Mouse (Mus musculus): ENCODE data around the gene Tcf3. TPM values are rescaled to one million over a fixed set of nuclear protein-coding genes. Genes with fewer than 3 reads are reported as not detected.
A peak's percentile ranks its signal among the peaks of the same experiment; 100 is the strongest.

Tcf3 gene
- polyA plus RNA-seq, 1 experiment: 25.5 TPM

DNA sequence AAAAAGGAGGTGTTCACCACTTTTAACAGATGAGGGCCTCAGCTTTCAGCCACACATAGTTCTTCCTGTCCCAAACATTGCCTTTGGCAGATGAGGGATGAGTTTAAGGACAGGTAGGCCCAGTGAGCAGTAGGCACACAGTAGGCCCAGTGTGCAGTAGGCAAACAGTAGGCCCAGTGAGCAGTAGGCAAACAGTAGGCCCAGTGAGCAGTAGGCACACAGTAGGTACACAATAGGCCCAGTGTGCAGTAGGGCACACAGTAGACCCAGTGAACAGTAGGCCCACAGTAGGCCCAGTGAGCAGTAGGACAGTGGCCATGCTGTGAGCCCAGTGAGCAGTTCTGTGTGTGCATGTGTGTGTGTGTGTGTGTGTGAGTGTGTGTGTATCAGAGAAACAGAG, 6.6 kb upstream of the Tcf3 start:
- Histone ChIP-seq H3K4me3 (ENCODE audit: insufficient read depth, low read length) (no peak overlapping the region), H3K27ac (ENCODE audit: insufficient read depth, low read depth, low read length) (no peak overlapping the region), H3K4me1 (ENCODE audit: control insufficient read depth, insufficient read depth, low read length) (no peaks in the 10 kb centered on the region)
- TF ChIP-seq CTCF (IDR thresholded peaks at IDR 0.05; ENCODE audit: low read depth, low read length): no peak
- no peak for TF ChIP-seq POLR2A (IDR thresholded peaks at IDR 0.05; ENCODE audit: borderline replicate concordance, low read depth, low read length)

DNA sequence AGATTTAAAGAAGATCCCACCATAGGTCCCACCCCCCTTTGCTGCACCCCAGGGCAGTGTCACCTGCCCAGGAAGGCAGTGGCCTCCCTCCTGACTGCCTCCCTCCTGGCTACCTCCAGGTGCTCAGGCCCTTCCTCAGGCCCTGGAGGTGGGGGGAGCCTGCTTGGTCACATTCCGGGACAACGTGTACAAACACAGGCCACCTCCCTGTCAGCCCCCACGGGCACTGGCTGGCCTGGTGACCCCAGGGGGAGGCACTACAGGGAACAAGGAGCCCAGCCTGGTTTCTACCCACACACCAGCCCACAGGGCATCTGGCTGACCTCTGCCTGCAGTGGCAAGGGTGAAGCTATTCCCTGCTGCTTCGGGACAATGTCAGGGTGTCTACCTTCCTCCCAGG, 4.5 kb upstream of the Tcf3 start:
- Histone ChIP-seq H3K4me1 (ENCODE audit: control insufficient read depth, insufficient read depth, low read length) (no peaks in the 10 kb centered on the region), H3K27ac (ENCODE audit: insufficient read depth, low read depth, low read length) (no peak overlapping the region)
- TF ChIP-seq CTCF (IDR thresholded peaks at IDR 0.05; ENCODE audit: low read depth, low read length) (no peak), POLR2A (IDR thresholded peaks at IDR 0.05; ENCODE audit: borderline replicate concordance, low read depth, low read length) (no peak)

DNA sequence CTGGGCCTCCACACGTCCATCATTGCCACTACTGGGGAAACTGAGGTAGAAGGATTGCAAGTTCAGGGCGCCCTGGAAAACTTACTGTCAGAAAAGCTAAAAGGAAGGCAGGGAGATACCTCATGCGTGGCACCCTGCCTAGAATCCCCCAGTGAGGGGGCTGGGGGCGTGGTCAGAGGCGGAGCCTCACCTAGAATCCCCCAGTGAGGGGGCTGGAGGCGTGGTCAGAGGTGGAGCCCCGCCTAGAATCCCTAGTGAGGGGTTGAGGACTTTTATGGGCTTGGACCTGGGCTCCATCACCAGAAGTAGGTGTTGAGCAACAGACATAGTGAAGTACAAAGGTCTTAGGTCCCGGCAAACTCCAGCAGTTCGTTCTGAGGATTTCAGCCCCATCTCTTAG, 2.8 kb upstream of the Tcf3 start:
- Histone ChIP-seq H3K4me3 (ENCODE audit: insufficient read depth, low read length) (no peak overlapping the region), H3K4me1 (ENCODE audit: control insufficient read depth, insufficient read depth, low read length) (peaks cover 3% of the 10 kb centered on the region), H3K27ac (ENCODE audit: insufficient read depth, low read depth, low read length) (no peak overlapping the region)
- TF ChIP-seq CTCF (IDR thresholded peaks at IDR 0.05; ENCODE audit: low read depth, low read length): no peak
- TF ChIP-seq POLR2A (IDR thresholded peaks at IDR 0.05; ENCODE audit: borderline replicate concordance, low read depth, low read length): no peak

More for the DNA sequence above, 4.5 kb upstream of the Tcf3 start:
- no peak overlapping the region for H3K4me3 ChIP-seq (ENCODE audit: insufficient read depth, low read length)

DNA sequence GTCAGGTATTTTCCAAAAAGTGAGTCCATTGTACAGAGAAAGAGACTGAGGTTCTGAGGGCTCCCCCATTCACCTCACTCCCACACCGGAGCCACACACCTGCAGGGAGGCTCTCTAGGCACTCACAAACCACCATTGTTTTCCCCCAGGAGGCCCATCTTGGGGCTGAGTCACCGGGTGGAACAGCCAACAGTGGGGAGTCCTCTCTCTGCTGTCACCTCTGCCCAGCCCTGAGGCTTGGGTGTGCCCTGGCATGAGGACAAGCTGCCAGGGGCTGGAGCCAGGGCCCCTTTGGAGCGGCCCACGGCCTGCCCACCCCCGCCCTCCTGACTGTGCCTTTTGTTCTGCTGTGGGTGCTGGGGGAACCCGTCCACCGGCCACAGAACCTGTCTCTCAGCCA, 2.3 kb upstream of the Tcf3 start:
- no peak overlapping the region for H3K4me3 ChIP-seq (ENCODE audit: insufficient read depth, low read length)
- peaks cover 3% of the 10 kb centered on the region for H3K4me1 ChIP-seq (ENCODE audit: control insufficient read depth, insufficient read depth, low read length)
- H3K27ac ChIP-seq (ENCODE audit: insufficient read depth, low read depth, low read length): no peak overlapping the region
- TF ChIP-seq CTCF (IDR thresholded peaks at IDR 0.05; ENCODE audit: low read depth, low read length): no peak
- no peak for TF ChIP-seq POLR2A (IDR thresholded peaks at IDR 0.05; ENCODE audit: borderline replicate concordance, low read depth, low read length)

DNA sequence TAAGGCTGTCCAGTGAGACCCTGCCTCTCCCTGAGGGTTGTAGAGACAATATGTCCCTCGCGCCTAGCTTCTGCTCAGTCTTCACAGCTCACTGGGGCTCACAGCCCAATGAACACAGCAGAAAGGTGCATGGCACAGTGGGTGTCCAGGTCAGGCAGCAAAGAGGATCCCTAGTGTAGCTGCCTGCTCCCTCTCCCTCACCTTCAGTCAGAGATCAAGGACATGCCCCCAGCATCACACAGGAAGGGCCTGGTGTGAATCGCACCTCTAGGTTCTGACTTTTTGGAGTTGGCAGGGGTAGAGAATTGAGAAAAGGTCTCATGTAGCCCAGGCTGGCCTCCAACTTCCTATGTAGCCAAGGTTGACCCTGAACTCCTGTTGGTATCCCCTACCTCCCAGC, 1.4 kb upstream of the Tcf3 start:
- Histone ChIP-seq H3K27ac (ENCODE audit: insufficient read depth, low read depth, low read length) (no peak overlapping the region), H3K4me3 (ENCODE audit: insufficient read depth, low read length) (no peak overlapping the region), H3K4me1 (ENCODE audit: control insufficient read depth, insufficient read depth, low read length) (peaks cover 3% of the 10 kb centered on the region)
- TF ChIP-seq POLR2A (IDR thresholded peaks at IDR 0.05; ENCODE audit: borderline replicate concordance, low read depth, low read length): no peak
- no peak for TF ChIP-seq CTCF (IDR thresholded peaks at IDR 0.05; ENCODE audit: low read depth, low read length)

DNA sequence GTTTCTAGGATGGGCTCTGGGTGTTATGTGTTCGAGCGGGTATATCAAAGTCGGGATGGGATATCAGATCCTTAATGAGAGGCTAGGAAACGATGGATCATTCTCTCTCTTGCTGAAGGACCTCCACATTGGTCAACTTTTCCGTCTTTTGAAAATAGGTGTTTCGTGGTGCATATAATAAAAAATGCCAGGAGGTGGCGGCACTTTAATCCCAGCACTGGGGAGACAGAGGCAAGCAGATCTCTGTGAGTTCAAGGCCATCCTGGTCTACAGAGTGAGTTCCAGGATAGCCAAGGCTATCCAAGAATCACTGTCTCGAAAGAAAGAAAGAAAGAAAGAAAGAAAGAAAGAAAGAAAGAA, 766 bp upstream of the Tcf3 start:
- peak overlapping the region; percentile 33 for H3K27ac ChIP-seq (ENCODE audit: insufficient read depth, low read depth, low read length)
- no peak for TF ChIP-seq CTCF (IDR thresholded peaks at IDR 0.05; ENCODE audit: low read depth, low read length)
- no peak for TF ChIP-seq POLR2A (IDR thresholded peaks at IDR 0.05; ENCODE audit: borderline replicate concordance, low read depth, low read length)
- peaks cover 3% of the 10 kb centered on the region for H3K4me1 ChIP-seq (ENCODE audit: control insufficient read depth, insufficient read depth, low read length)
- H3K4me3 ChIP-seq (ENCODE audit: insufficient read depth, low read length): peak overlapping the region; percentile 52

DNA sequence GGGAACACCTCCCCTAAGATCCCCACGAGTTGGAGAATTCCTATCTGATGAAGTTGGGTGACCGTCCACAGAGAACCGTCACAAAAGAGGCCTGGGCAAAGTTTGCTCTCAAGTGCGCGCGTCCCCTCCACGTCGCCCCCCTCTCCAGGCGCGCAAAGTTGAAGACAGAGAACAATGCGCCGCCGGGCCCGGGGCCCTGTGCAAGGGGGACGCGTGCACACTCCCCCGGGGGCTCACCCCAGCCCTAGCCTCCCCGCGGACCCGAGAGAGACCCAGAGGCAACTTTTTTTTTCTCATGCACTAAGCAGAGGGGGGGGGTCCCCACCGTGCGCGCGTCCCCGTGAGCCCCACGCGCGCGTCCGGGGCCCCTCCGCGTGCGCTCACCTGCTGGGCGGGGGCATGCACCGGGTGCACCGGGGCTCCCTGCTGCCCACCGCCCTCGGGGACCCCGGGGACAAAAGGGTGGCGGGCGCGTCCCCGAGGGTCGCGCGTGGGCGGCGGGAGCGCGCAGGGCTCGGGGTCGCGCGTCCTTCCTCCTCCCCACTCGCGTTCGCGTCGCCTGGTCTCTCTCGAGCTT, 423 bp downstream of the Tcf3 start:
- H3K4me1 ChIP-seq (ENCODE audit: control insufficient read depth, insufficient read depth, low read length): peaks cover 3% of the 10 kb centered on the region
- TF ChIP-seq CTCF (IDR thresholded peaks at IDR 0.05; ENCODE audit: low read depth, low read length): no peak
- no peak for TF ChIP-seq POLR2A (IDR thresholded peaks at IDR 0.05; ENCODE audit: borderline replicate concordance, low read depth, low read length)
- peak overlapping the region; percentile 95 for H3K4me3 ChIP-seq (ENCODE audit: insufficient read depth, low read length)
- H3K27ac ChIP-seq (ENCODE audit: insufficient read depth, low read depth, low read length): peak overlapping the region; percentile 50; the same call in 1 of the 2 replicates

DNA sequence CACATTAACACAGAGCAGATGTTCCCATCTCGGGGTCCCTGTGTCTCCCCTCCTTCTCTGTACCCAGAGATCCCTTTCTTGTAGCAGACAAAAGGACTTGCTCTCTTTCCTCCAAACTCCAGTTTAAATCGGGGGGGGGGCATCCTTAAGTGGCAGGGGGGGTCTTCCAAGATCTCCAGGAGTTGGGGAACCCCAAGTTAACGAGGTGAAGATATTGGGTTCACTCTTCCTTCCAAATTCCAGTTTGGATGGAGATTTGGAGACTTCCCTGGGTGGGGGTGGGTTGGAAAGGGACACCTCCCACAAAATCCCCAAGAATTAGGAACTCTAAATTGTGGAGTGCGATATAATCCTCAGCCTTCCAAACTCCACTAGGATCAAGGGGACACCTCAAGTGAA, 1.1 kb downstream of the Tcf3 start:
- Histone ChIP-seq H3K4me3 (ENCODE audit: insufficient read depth, low read length) (peak overlapping the region; percentile 95), H3K27ac (ENCODE audit: insufficient read depth, low read depth, low read length) (no peak overlapping the region), H3K4me1 (ENCODE audit: control insufficient read depth, insufficient read depth, low read length) (peaks cover 3% of the 10 kb centered on the region)
- TF ChIP-seq CTCF (IDR thresholded peaks at IDR 0.05; ENCODE audit: low read depth, low read length) (no peak), POLR2A (IDR thresholded peaks at IDR 0.05; ENCODE audit: borderline replicate concordance, low read depth, low read length) (no peak)

DNA sequence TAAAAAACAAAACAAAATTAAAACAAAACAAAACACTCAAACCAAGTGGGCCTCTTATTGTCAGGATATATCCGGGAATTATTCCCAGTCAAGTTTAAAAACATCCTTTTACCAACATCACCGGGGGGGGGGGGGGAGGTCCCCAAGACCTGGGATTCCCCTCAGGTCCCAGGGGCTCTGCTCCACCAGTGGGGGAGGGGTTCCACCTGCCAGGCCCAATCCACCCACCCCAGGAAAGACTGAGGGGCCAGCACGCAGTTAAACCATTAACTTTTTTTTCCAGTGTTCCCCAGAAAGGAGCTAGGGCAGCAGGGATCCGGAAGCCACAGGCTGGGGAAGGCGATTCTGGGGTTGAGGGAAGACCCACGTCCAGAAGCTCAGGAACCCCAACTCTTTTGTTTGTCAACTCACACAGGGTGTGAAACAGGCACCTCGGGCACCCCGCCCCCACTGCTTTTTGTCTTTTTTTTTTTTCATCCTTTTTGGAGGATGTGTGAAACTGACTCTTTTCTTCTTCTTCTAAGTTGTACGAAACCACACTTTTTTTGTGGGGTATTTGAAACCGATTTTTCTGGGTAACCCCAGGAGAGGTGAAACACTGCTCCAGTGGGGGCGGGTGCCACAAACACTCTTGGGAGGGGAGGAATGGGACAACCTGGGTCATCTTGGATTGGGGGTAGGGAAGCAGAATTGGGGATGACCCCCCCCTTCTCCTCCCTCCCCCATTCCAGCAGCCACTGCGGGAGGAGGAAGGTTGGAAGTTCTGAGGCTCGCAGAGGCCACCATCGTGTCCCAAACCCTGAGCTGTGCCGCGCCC, 1.7 kb downstream of the Tcf3 start:
- Histone ChIP-seq H3K27ac (ENCODE audit: insufficient read depth, low read depth, low read length) (no peak overlapping the region), H3K4me1 (ENCODE audit: control insufficient read depth, insufficient read depth, low read length) (peaks cover 3% of the 10 kb centered on the region), H3K4me3 (ENCODE audit: insufficient read depth, low read length) (peak overlapping the region; percentile 95; the same call in 1 of the 2 replicates)
- TF ChIP-seq CTCF (IDR thresholded peaks at IDR 0.05; ENCODE audit: low read depth, low read length) (no peak), POLR2A (IDR thresholded peaks at IDR 0.05; ENCODE audit: borderline replicate concordance, low read depth, low read length) (no peak)

DNA sequence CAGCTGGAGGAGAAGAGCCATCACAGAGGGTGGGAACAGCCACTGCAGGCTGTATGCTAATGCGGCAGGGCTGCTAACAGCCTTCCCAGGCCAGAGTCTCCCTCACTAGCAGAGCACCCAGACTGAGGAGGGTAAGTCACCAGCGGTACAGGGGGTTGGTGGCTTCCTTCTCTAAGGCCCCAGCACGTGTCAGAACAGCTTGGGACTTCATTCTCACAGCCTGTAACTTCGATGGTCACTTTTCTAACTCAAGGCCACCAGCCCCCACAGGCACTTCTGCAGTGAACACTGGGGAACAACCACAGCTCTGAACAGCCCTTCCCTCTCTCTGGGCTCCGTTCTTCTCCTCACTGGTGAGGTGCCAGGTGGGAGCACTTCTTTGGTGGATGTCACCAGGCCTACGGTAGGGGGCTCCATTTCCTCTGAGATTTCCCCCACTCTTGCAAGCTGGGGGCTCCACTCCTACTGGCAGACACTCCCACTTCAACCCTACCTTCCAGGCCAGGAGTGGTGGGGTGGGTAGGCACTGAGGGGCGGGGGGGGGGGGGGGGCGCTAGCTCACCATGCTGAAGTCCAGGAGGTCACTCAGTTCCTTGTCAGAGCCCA, 3.0 kb downstream of the Tcf3 start:
- Histone ChIP-seq H3K4me3 (ENCODE audit: insufficient read depth, low read length) (no peak overlapping the region), H3K4me1 (ENCODE audit: control insufficient read depth, insufficient read depth, low read length) (peaks cover 3% of the 10 kb centered on the region)
- TF ChIP-seq POLR2A (IDR thresholded peaks at IDR 0.05; ENCODE audit: borderline replicate concordance, low read depth, low read length): no peak
- no peak for TF ChIP-seq CTCF (IDR thresholded peaks at IDR 0.05; ENCODE audit: low read depth, low read length)

More for the DNA sequence above, 3.0 kb downstream of the Tcf3 start:
- no peak overlapping the region for H3K27ac ChIP-seq (ENCODE audit: insufficient read depth, low read depth, low read length)
